Mouse (Mus musculus): ENCODE data around the gene Mycbp2. TPM values are rescaled to one million over a fixed set of nuclear protein-coding genes. Genes with fewer than 3 reads are reported as not detected.

Gene Mycbp2
- polyA plus RNA-seq, 1 experiment from 2014 or later: 28.6 TPM

DNA sequence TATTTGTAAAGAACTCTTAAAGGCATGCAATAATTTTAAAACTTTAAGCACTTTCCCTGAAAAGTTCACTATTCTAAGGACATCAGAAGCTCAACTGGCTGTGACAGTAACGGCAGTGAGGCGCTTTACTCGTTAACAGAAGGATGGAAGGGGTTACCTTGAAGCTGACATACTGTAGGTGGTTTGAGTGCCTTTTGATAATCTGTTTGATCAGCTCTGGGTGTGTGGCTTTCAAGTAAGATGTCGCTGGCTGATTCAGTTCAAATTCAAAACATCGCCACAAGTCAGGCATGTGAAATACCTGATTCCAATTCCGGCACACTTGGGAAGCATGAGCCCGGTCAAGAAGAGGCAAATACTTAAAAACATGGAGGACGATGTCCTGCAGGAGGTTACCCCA is 251.6 kb downstream of the Mycbp2 start:
- Histone ChIP-seq H3K27ac (replicated peaks; ENCODE audit: low read depth, low read length) (no peak overlapping the region), H3K9me3 (ENCODE audit: control insufficient read depth, low read length) (no peaks in the 10 kb centered on the region), H3K4me1 (ENCODE audit: control insufficient read depth, insufficient read depth, low read length) (peaks cover 6% of the 10 kb centered on the region), H3K4me3 (ENCODE audit: low read depth, low read length) (no peak overlapping the region), H3K36me3 (ENCODE audit: control insufficient read depth, insufficient read depth, low read length) (peaks cover 38% of the 10 kb centered on the region), H3K27me3 (replicated peaks; ENCODE audit: control insufficient read depth, insufficient read depth, low read length) (no peaks in the 10 kb centered on the region), H3K9ac (ENCODE audit: low read depth, low read length) (no peak overlapping the region), H3K4me2 (ENCODE audit: low read depth, low read length) (no peak overlapping the region)
- no peak for ATAC-seq (ENCODE audit: low read depth)
- 91% methylated on average over 8 of the region's 8 CpGs for WGBS
- DNase-seq (ENCODE audit: low spot score): no peak

GRCm38 (mm10) chr14:103093670-103094069 is 252.9 kb downstream of the Mycbp2 start:
- no peak for ATAC-seq (ENCODE audit: low read depth)
- Histone ChIP-seq H3K27ac (replicated peaks; ENCODE audit: low read depth, low read length) (no peak overlapping the region), H3K27me3 (replicated peaks; ENCODE audit: control insufficient read depth, insufficient read depth, low read length) (no peaks in the 10 kb centered on the region), H3K4me1 (ENCODE audit: control insufficient read depth, insufficient read depth, low read length) (peaks cover 6% of the 10 kb centered on the region), H3K9me3 (ENCODE audit: control insufficient read depth, low read length) (no peaks in the 10 kb centered on the region), H3K4me3 (ENCODE audit: low read depth, low read length) (no peak overlapping the region), H3K36me3 (ENCODE audit: control insufficient read depth, insufficient read depth, low read length) (peaks cover 49% of the 10 kb centered on the region), H3K4me2 (ENCODE audit: low read depth, low read length) (no peak overlapping the region), H3K9ac (ENCODE audit: low read depth, low read length) (no peak overlapping the region)
- no peak for DNase-seq (ENCODE audit: low spot score)
- 75% methylated on average over 4 of the region's 4 CpGs for WGBS

DNA sequence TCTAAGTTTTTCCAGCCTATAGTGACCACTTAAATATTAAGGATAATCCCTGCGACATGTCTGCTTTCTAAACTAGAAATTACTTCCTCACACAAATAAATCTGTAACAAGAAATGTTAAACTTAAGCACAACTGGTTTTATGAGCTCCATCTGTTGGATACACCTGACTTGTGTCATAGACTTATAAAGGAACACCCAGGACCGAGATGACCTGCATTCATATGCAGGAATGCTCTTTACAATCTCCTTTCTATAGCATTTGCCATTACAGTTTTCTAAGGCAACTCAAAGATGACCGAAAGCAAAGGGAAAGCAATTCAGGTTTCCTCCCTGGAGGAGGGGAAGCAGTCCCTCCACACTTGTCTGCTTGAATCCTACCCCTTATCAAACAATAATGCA is 253.4 kb downstream of the Mycbp2 start:
- H3K4me1 ChIP-seq (ENCODE audit: control insufficient read depth, insufficient read depth, low read length): peaks cover 6% of the 10 kb centered on the region
- 89% methylated on average over 3 of the region's 3 CpGs for WGBS
- no peaks in the 10 kb centered on the region for H3K27me3 ChIP-seq (replicated peaks; ENCODE audit: control insufficient read depth, insufficient read depth, low read length)
- no peak overlapping the region for H3K4me3 ChIP-seq (ENCODE audit: low read depth, low read length)
- H3K9me3 ChIP-seq (ENCODE audit: control insufficient read depth, low read length): no peaks in the 10 kb centered on the region
- no peak overlapping the region for H3K4me2 ChIP-seq (ENCODE audit: low read depth, low read length)
- no peak overlapping the region for H3K27ac ChIP-seq (replicated peaks; ENCODE audit: low read depth, low read length)
- peaks cover 53% of the 10 kb centered on the region for H3K36me3 ChIP-seq (ENCODE audit: control insufficient read depth, insufficient read depth, low read length)
- no peak overlapping the region for H3K9ac ChIP-seq (ENCODE audit: low read depth, low read length)
- ATAC-seq (ENCODE audit: low read depth) (no peak), DNase-seq (ENCODE audit: low spot score) (no peak)

- DNase-seq (ENCODE audit: low spot score) (peak; percentile 39), ATAC-seq (ENCODE audit: low read depth) (no peak)
- no peak overlapping the region for H3K27ac ChIP-seq (replicated peaks; ENCODE audit: low read depth, low read length)
- no peak overlapping the region for H3K4me2 ChIP-seq (ENCODE audit: low read depth, low read length)
- no peaks in the 10 kb centered on the region for H3K4me1 ChIP-seq (ENCODE audit: control insufficient read depth, insufficient read depth, low read length)
- H3K36me3 ChIP-seq (ENCODE audit: control insufficient read depth, insufficient read depth, low read length): peaks cover 77% of the 10 kb centered on the region
- no peak overlapping the region for H3K4me3 ChIP-seq (ENCODE audit: low read depth, low read length)
- WGBS: 73% methylated on average over 6 of the region's 6 CpGs
- H3K27me3 ChIP-seq (replicated peaks; ENCODE audit: control insufficient read depth, insufficient read depth, low read length): no peaks in the 10 kb centered on the region
- H3K9me3 ChIP-seq (ENCODE audit: control insufficient read depth, low read length): no peaks in the 10 kb centered on the region
- no peak overlapping the region for H3K9ac ChIP-seq (ENCODE audit: low read depth, low read length)
Measured at GRCm38 (mm10) chr14:103088624-103089023, 258.0 kb downstream of the Mycbp2 start.

GRCm38 (mm10) chr14:103087846-103088245 is 258.8 kb downstream of the Mycbp2 start:
- H3K4me3 ChIP-seq (ENCODE audit: low read depth, low read length): no peak overlapping the region
- no peaks in the 10 kb centered on the region for H3K9me3 ChIP-seq (ENCODE audit: control insufficient read depth, low read length)
- no peak overlapping the region for H3K4me2 ChIP-seq (ENCODE audit: low read depth, low read length)
- H3K27me3 ChIP-seq (replicated peaks; ENCODE audit: control insufficient read depth, insufficient read depth, low read length): no peaks in the 10 kb centered on the region
- H3K4me1 ChIP-seq (ENCODE audit: control insufficient read depth, insufficient read depth, low read length): no peaks in the 10 kb centered on the region
- H3K27ac ChIP-seq (replicated peaks; ENCODE audit: low read depth, low read length): no peak overlapping the region
- no peak overlapping the region for H3K9ac ChIP-seq (ENCODE audit: low read depth, low read length)
- ATAC-seq (ENCODE audit: low read depth) (no peak), DNase-seq (ENCODE audit: low spot score) (no peak)
- WGBS: 87% methylated on average over 5 of the region's 5 CpGs
- peaks cover 75% of the 10 kb centered on the region for H3K36me3 ChIP-seq (ENCODE audit: control insufficient read depth, insufficient read depth, low read length)

GRCm38 (mm10) chr14:103086671-103087324 is 259.8 kb downstream of the Mycbp2 start:
- H3K9ac ChIP-seq (ENCODE audit: low read depth, low read length): no peak overlapping the region
- no peaks in the 10 kb centered on the region for H3K9me3 ChIP-seq (ENCODE audit: control insufficient read depth, low read length)
- no peaks in the 10 kb centered on the region for H3K27me3 ChIP-seq (replicated peaks; ENCODE audit: control insufficient read depth, insufficient read depth, low read length)
- DNase-seq (ENCODE audit: low spot score) (no peak), ATAC-seq (ENCODE audit: low read depth) (no peak)
- 94% methylated on average over 4 of the region's 4 CpGs for WGBS
- H3K4me2 ChIP-seq (ENCODE audit: low read depth, low read length): no peak overlapping the region
- H3K27ac ChIP-seq (replicated peaks; ENCODE audit: low read depth, low read length): no peak overlapping the region
- no peak overlapping the region for H3K4me3 ChIP-seq (ENCODE audit: low read depth, low read length)
- H3K36me3 ChIP-seq (ENCODE audit: control insufficient read depth, insufficient read depth, low read length): peaks cover 78% of the 10 kb centered on the region
- H3K4me1 ChIP-seq (ENCODE audit: control insufficient read depth, insufficient read depth, low read length): no peaks in the 10 kb centered on the region

- DNase-seq (ENCODE audit: low spot score): no peak
Measured at GRCm38 (mm10) chr14:103085840-103086533, 260.6 kb downstream of the Mycbp2 start.

DNA sequence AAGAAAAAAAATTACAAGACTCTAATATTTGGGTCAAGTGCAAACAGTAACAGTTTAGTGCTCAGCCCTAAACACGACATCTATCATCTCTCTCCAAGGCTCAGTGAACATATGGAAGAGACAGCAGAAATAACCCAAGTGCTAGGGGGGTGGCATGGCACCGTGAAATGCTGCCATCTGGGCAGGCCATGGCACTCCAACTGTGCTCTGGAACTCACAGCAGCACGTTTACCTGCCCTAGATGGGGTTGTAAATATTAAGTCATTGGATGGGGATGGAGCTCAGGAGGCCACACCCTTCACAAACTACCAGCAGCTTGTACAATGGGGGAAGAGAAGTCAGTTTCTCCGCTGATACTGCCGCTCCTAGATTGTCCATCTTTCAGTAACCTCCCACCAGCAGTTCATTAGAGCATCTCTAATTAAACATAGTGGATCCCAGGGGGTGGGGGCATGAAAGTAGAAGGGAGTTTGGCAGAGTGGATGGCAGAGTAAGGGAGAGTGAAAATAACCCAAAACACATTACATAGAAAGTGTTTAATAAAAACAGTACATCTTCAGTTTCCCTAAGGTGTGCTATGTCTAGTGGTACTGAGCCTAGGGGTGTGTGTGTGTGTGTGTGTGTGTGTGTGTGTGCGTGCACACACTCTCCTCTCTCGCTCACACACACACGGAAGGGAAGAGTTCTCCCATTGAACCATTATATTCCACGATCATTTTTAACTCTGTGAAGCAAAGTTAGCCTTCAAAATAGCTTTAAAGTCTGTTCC is 267.2 kb downstream of the Mycbp2 start:
- DNase-seq (ENCODE audit: low spot score) (no peak), ATAC-seq (ENCODE audit: low read depth) (no peak)
- 86% methylated on average over 9 of the region's 9 CpGs for WGBS
- Histone ChIP-seq H3K9me3 (ENCODE audit: control insufficient read depth, low read length) (no peaks in the 10 kb centered on the region), H3K9ac (ENCODE audit: low read depth, low read length) (no peak overlapping the region), H3K4me1 (ENCODE audit: control insufficient read depth, insufficient read depth, low read length) (no peaks in the 10 kb centered on the region), H3K27ac (replicated peaks; ENCODE audit: low read depth, low read length) (no peak overlapping the region), H3K4me3 (ENCODE audit: low read depth, low read length) (no peak overlapping the region), H3K36me3 (ENCODE audit: control insufficient read depth, insufficient read depth, low read length) (peaks cover 58% of the 10 kb centered on the region), H3K4me2 (ENCODE audit: low read depth, low read length) (no peak overlapping the region), H3K27me3 (replicated peaks; ENCODE audit: control insufficient read depth, insufficient read depth, low read length) (no peaks in the 10 kb centered on the region)

More at GRCm38 (mm10) chr14:103085840-103086533, 260.6 kb downstream of the Mycbp2 start:
- no peak overlapping the region for H3K4me3 ChIP-seq (ENCODE audit: low read depth, low read length)
- H3K27me3 ChIP-seq (replicated peaks; ENCODE audit: control insufficient read depth, insufficient read depth, low read length): no peaks in the 10 kb centered on the region
- no peak for ATAC-seq (ENCODE audit: low read depth)
- no peak overlapping the region for H3K27ac ChIP-seq (replicated peaks; ENCODE audit: low read depth, low read length)
- no peak overlapping the region for H3K9ac ChIP-seq (ENCODE audit: low read depth, low read length)
- H3K4me1 ChIP-seq (ENCODE audit: control insufficient read depth, insufficient read depth, low read length): no peaks in the 10 kb centered on the region
- H3K36me3 ChIP-seq (ENCODE audit: control insufficient read depth, insufficient read depth, low read length): peaks cover 73% of the 10 kb centered on the region
- WGBS: 88% methylated on average over 1 of the region's 1 CpGs
- no peaks in the 10 kb centered on the region for H3K9me3 ChIP-seq (ENCODE audit: control insufficient read depth, low read length)
- no peak overlapping the region for H3K4me2 ChIP-seq (ENCODE audit: low read depth, low read length)
